Mouse (Mus musculus): ENCODE data around the gene Echdc3. TPM values are rescaled to one million over a fixed set of nuclear protein-coding genes. Genes with fewer than 3 reads are reported as not detected.

Echdc3 gene
- polyA plus RNA-seq, 1 experiment, result 12.8 TPM

DNA sequence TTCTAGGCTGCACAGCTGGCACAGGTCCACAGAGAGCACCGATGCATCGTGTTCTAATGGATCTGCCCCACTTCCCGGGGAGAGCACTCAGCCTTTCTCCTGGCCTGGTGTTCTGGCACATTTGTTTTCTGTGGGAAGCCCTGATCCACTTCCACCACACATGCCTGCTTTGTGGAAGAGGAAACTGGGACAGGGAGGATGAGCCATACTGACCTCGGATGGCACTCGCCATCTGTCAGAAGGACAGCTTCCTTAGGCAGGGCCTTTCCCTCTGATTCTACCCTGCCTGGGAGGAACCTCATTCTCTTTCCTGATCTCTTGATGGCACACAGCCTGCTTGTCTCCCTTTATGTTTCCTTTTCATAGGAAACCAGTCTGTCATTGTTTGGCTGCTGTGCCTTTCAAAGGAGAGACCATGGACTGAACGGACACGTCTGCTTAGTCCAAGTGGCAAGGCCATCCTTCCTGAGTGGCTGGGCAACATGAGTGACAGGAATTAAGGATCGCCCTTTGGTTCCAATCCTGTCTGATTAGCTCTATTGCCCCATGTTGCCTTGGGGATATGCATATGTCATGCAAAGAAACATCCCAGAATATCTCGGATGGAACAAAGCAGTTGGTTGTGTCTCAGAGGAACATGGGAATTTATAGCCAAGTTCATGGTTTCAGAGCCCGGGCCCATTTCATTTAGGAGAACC lies 13.7 kb upstream of the Echdc3 start:
- DNase-seq (ENCODE audit: low spot score), result no peak

DNA sequence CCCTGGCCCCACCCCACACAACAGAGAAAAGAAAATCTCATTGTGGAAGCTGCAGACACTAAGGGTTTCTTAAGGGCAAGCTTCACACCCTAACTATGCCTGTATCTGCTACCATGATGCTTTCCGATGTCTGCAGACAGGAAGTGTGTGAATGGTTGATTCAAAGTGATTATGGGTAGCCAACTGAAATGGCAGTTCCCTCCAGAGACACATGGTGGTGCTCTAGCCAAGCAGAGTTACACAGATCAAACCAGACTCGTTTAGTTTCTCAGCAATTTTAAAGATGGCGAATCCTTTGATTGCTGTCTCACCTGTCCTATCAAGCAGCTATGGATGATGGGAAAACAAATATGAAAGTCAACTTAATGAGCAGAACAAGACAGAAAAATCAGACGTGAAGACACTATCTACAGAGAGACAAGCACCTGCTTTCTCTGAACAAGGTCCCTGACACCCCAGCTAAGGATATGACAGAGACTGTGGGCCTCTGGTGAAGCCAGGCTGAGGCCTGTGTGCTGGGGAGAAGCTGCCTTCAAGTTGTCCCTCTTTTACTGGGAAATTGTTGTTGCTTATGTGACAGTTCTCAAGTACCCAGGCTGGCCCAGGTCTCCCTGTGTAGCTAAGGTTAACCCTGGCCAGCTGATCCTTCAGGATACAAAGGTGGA lies 7.4 kb upstream of the Echdc3 start:
- DNase-seq (ENCODE audit: low spot score), result peak; percentile 46

DNA sequence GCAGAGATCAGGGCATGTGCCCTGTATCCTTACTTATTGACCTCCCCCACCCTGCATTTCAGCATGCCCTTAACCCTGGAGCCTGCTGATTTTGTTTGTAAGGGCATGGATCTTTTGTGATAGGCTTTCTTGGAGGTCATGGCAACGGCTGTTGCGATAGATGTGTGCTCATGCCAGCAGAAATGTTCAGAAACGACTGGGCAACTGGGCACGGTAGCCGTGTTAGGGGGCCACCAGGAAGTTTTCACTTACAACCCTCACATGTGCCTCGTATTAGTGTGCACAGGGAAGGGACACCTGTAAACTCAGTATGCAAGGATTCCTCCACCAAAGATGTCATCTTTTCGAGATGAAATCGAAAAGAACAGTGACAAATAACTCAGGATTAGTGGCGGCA lies 508 bp downstream of the Echdc3 start:
- DNase-seq (ENCODE audit: low spot score), result no peak

DNA sequence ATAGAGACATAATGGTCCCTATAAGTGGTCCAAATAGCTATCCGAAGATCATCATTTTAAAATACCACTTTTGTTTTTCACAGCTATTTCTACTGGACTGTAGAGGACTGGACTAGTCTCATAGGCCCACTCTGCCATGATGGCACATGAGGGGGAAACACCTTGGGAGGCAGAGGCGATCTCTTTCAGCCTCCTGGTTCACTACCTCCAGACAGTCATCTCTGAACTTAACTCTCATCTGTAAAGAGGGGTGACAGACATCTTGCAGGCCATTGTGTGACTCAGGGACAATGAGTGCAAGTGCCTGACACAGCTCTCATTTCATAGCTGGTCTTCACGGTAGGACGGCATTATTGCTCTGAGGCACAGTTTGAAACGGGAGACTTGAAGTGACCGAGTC lies 2.0 kb downstream of the Echdc3 start:
- no peak for DNase-seq (ENCODE audit: low spot score)

DNA sequence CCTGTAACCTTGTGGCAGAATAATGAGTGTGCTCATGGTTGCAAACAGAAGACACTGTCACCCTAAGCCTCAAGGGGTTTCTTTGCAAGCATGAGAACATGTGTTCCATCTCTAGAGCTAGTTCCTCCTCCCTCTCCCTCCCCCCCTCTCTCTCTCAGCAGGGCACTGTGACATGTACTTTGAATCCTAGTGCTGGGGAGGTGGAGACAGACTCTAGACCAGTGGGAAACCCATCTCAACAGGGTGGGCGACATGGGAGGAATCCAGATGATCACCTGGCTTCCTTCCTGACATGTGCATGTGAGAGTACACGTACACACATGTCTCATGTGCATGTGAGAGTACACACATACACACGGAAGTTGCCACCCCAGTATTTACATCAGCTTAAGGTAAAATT lies 3.1 kb downstream of the Echdc3 start:
- no peak for DNase-seq (ENCODE audit: low spot score)

DNA sequence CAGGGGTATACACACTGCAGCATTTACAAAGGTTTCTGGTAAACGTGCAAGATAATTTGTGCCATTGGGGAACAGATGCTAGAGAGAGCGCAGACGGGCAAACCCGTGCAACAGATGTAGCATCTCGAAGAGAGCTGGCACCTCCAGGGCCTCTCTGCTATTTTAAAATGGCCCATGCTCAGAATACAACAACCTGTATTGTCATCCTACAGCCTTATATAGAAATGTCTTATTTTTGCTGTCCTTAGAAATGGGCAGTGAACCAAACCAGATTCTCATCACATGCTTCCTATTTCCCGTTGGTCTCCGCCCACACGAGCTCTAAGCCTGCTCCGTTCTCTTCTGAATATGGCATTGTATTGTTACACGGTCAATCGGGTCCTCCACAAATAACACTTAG lies 3.7 kb downstream of the Echdc3 start:
- DNase-seq (ENCODE audit: low spot score), result no peak

DNA sequence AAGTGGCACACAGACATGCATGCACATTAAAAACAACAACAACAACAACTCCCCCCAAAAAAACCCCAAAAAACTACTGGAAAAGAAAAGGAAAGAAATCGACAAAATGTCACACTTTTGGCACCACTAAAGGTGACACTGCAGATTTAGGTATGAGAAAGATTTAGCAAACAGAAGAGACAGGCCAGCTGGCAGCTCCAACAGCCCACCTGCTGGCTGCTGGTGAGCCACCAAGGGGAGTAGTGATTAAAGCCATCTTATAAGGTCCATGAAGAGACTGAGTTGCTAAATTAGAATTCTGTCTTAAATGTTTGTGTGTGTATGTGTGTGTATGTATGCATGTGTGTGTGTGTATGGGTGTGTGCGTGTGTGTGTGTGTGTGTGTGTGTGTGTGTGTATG lies 5.1 kb downstream of the Echdc3 start:
- no peak for DNase-seq (ENCODE audit: low spot score)

DNA sequence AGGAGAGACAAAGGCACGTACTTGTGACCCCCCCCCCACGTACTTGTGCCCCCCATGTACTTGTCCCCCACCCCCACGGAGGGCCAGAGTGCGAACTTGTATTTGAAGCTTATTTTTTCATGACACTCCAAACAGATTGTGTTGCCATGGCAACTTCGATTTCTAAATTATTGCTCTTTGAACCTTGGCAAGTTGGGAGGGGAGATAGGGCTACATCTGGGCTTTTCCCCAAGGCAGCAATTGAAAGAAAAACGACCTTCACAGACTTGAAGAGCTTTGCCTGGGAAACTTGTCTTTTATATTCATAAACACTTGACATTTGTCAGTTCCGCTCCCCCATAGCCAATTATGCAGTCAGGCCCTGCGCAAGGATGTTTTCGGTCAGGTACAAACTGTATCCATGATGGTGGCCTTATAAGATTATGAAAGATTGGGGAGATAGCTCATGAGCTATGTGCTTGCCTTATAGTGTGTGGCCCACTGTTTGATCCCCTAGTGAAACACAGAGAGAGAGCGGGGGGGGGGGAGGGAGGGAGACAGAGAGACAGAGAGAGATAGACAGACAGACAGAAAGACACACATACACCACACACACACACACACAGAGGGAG lies 16.4 kb downstream of the Echdc3 start:
- DNase-seq (ENCODE audit: low spot score), result no peak

DNA sequence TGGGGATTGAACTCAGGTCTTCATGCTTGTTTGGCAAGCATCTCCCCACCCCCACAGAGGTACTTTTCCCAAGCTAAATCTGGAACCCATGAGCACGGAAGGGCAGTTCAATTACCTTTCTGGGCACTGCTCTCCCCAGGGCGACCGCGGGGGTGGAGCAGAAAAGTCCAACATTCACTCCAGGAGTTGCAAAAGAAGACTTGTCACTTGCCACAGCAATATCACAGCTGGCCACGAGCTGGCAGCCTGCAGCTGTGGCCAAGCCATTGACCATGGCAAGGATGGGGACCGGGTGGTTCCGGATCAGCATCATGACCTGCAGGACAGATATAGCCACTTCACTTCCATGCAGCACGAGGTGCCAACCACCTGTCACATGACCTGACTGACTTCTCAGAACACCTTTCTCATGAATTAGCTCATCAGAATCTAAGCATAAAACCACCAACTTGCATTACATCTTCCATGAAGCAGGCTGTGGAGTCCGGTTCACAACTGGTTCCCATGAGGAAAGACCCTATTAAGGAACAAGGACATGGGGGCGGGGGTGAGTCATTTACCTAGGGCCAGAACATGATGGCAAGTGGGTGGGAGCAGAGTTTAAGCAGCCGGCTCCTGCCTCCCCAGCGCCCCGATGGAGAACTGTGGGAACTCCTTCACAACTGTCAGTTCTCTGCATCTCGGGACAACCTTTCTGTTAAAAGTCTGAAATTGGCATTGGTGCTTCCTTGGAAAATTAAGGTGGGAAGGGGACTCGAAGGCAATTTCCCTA lies 17.2 kb downstream of the Echdc3 start:
- DNase-seq (ENCODE audit: low spot score), result no peak

DNA sequence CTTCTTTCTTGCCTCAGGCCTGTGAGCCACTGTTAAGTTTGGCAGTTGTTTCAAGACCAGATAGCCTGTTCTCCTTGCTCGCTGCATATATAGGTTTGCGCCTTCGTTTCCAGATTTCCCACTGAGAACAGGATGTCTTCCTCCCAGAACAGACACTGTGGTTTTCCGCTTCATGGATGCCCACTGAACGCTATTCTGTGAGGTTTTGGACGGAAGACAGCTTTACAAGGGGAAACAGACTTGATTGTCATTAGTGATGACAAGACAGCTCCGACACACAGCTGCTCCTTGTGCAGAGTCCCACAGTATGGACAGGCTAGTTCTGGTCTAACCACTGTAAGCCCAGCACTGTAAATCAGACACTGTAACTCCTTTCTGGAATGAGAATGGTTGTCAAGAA lies 18.3 kb downstream of the Echdc3 start:
- DNase-seq (ENCODE audit: low spot score), result no peak

DNA sequence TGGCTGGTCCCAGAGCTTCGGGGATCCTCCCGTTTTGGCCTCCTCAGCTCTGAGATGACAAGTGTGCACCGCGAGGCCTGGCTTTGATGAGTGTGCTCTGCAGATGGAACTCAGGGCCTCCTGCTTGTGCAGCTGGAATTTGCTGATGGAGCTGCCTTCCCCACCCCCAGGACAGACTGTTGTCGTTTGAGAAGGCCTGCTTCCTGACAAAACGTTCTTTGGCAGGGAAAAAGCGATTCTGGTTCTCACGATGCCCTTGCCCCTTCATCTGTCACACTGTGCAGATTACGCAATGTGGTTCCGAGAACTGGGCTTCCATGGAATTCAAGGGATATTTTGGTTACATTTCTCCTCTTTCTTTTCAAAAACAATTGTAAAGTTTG lies 19.3 kb downstream of the Echdc3 start:
- DNase-seq (ENCODE audit: low spot score), result no peak

DNA sequence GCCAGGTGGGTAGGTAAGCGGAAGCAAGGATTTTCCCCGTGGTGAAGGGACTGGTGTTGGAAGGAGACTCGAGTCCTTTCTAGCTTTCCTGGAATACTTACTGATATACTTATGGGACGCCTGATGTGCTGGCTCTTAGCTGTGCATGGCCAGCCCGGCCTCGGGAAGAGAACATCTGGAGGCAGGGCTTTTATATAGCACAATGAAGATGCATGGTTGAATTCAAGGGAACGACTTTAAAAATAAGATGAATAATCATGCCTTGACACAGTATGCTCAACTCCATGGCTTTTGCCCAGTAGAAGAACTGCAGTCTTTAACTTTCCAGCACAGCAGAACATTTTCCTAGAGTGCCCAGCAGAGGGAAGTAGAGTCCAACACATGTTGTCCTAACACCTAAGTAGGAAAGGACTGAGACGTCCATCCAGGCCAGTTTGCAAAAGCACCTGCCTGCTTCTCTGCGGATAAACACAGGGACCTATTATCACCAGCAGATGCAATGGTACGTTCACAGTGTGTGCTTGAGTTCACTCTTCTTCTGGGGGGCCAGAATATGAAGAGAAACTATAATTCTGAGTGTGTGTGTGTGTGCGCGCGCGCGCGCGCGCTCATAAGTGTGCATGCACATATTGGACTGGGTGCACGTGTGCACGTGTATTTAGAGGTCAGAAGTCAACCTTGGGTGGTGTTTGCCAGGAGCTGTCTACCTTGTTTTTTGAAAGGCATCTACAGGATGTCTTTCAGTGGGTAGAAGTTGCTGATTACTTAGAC lies 19.8 kb downstream of the Echdc3 start:
- no peak for DNase-seq (ENCODE audit: low spot score)

DNA sequence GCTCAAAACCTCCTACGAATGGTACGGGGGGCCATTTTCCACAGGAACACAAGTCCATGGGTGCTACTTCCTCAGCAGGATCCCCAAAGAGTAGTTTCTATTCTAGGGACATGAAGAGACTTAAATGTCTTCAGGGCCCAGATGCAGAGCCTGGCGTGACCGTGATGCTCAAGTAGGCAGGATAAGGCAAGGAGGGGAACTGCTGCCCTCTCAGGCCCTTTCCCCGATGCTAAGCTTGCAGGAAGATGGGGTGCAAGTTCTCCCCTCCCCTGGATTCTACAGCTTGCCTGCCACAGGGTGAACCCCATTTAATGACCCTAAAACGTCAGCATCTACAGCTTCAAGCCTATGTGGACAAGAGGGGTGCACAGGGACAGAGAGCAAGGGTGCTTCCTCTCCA lies 22.8 kb downstream of the Echdc3 start:
- DNase-seq (ENCODE audit: low spot score), result no peak

DNA sequence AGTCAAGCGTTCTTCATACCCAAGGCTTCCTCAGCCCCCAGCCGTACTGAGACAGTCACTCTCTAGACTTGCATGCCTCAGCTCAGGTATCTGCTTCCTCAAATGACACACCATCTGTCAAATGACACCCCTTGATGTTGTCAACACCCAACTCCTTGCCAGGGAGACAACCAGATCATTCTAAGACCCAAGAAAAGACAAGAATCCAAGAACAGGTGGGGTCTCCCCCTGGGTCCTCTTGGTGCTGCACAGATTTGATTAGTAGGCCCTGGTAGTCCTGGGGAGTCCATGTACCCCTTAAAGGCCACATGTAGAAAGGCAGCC lies 23.2 kb downstream of the Echdc3 start:
- DNase-seq (ENCODE audit: low spot score), result no peak

DNA sequence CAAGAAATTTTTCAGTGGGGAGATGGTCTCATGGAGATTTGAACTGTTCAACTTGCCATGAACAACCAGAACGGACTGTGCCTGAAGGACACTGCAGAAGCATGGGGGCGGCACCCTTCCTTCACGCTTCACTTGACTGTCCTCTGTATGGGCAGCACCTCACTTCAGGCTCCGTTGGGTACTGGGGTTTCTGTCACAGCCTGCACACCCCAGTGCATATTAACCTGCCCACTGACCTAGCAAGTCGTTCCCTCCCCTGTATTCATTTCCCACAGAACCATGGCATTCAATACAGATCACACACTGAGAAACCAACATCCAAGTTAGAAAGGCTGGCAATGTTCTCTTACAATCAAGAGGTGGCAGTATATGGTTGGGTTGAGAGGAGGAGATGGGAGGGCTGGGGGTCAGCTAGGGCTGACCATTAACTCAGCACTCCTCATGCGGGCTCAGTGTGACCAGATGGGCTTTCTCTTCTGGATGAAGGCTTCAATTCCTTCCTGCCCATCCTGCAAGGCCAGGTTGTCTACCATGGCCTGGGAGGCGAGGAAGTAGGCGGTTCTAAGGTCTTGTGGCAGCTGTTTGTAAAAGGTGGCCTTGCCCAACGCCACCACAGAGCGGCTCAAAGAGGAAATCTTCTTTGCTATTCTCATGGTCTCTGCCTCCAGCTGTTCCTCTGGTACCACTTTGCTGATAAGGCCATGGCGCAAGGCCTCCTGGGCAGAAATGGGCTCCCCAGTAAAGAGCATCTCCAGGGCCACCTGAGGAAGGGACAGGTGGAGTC lies 23.8 kb downstream of the Echdc3 start:
- DNase-seq (ENCODE audit: low spot score), result no peak

DNA sequence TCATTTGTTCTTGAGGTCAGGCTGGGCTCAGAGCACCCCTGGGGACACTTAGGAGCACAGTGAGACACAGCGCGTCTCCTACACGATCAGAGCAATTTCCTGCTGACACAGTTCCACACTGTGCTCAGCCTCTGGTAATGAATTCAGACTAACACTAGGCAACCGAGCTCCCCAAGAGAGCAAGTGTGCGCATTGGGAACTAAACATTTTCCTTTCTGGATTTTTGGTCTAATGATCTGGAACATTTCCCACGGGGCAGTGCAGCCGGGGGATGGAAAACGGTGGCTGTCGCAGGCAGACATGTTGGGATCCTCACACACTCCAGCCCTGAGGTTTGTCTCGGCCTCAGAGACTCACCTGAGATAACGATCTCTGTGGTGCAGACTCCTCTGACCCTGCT lies 25.4 kb downstream of the Echdc3 start:
- no peak for DNase-seq (ENCODE audit: low spot score)

DNA sequence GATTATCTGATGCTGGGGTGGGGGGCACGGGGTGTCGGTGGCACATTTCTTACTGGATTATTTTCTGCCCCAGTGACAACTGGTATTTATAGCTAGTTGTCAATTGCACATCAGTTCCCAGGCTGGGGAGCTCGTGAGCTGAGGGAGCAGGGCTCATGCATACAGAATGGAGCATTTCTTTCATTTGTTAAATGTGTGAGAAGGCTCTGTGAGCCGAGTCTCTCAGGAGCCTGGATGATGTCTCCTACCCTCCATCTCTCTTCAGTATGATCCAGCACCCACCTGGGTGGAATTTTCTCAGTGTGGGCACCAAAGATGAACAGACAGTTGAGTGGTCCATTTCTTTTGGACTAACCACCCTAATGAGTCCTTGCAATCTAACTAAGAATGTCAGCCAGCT lies 25.9 kb downstream of the Echdc3 start:
- no peak for DNase-seq (ENCODE audit: low spot score)

DNA sequence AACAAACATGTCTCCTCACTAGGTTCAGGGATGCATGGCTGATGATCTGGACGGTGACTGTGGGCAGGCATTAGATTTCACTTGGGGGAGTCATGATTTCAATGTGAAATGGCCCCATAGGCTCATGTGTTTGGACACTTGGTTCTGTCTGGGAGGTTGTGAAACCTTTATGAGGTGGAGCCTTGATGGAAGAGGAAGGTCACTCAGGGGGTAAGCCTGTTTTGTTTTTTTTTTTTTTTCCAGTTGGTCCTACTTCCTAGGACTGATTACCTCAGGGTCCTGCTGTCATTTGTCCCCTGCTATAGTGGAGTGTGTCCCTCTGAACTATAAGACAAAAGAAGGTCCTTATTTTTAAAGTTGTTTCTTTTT lies 33.1 kb downstream of the Echdc3 start:
- no peak for DNase-seq (ENCODE audit: low spot score)

DNA sequence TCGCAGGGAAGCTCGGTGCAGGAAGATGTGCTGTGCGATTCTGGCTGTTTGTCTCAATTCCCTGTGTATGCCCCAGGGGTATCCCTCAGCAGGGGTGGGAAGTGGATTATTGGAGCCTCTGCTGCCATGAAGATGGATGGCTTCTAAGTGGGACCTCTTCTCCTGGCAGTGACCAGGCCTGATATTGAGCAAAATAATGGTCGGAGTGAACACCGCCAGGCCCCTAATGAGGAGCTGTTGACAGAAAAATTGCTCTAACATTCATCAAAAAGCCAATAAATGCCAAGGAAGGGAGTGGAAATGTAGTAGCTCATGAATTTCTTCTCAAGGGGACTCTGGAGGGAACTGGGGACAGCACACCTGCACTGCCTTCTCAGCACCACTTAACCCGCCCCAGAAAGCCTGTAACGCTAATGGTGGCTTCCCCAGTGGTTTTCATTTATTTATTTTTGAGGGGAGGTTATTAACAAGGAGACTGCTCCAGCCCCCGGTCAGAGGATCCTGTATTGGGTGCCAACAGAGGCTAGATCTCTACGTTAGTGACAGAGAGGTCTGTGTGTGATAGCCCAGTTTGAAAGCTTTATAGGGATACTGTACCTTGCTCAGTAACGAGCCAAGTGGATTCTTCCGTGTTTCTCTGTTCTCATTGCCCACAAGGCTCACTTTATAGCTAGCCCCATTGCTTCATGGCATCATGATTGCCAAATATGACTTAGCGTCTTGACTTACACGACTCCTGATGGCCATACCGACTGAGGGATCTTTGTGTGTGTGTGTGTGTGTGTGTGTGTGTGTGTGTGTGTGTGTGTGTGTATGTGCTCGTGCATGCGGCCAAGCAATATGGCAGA lies 33.7 kb downstream of the Echdc3 start:
- no peak for DNase-seq (ENCODE audit: low spot score)

DNA sequence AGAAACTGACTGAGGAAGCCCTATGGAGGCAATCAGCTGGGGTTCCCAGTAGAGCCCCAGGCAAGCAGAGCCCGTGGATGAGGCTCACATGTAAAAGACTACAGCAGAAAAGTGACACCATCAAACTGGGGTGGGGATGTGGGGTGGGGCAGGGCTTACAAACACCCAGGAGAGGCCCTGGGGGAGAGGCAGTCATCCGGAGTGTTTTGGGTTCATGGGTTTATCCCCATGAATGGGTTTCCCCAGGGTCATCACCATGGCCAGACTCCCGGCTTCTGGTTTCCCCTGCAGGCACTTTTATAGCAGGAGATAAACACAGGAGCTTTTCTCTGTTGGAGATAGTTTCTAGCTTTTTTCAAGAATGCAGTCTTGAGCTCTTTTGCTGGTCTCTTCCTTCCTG lies 39.8 kb downstream of the Echdc3 start:
- no peak for DNase-seq (ENCODE audit: low spot score)
